In genomic region chr8:3467006-3467885, GRCm38 (mm10) we compare ENCODE assay signal across 8 mouse cellular contexts. TPM values are rescaled to one million over a fixed set of nuclear protein-coding genes. Genes with fewer than 3 reads are reported as not detected.
A peak's percentile ranks its signal among the peaks of the same experiment; 100 is the strongest.
DNase-seq lines count a peak whose midpoint lies in the region; ATAC-seq and TF ChIP-seq lines count a peak whose summit lies in the region.

TSS of gene Pex11g (minus strand) at chr8:3467680.

- H3K4me3 ChIP-seq in CH12.LX (replicated peaks in 1 of 3; ENCODE audit: low read depth in 2 of 3, low read length in 2 of 3, poor library complexity in 1 of 3) = peak within 1 kb of the TSS; percentile 47 to 70 (median 63)
- peak within 1 kb of the TSS; percentile 42 for H3K4me3 ChIP-seq in forebrain, embryonic 11.5 days (ENCODE audit: low read depth, low read length)
- H3K4me3 ChIP-seq in heart, embryonic 16.5 days (ENCODE audit: low read length) = peak within 1 kb of the TSS; percentile 71
- H3K4me3 ChIP-seq in liver, embryonic 15.5 days (replicated peaks) = peak within 1 kb of the TSS; percentile 63
- peak within 1 kb of the TSS; percentile 38 for H3K4me3 ChIP-seq in neural tube, embryonic 12.5 days

- TF ChIP-seq RAD21 in CH12.LX (IDR thresholded peaks at IDR 0.05; ENCODE audit: low read depth, low read length) = no peak

- dilution Hi-C loops in CH12.LX (cut with MboI; ENCODE audit: extremely low pct_ligation_motif_present, extremely low pct_unique_long_range_greater_than_20kb, low sequenced_read_pairs) = no loop called here

- peak; percentile 95 for DNase-seq in CH12.LX (ENCODE audit: extremely low read depth)
- peak; percentile 91 for DNase-seq in c-Kit-positive CD71-positive TER-119-negative erythroid progenitor cells, embryonic 14.5 days (ENCODE audit: low read depth)
- peak; percentile 99 for DNase-seq in forebrain, embryonic 11.5 days (ENCODE audit: low spot score)
- DNase-seq in kidney, postnatal 36 days = peak; percentile 100
- peak; percentile 65 for DNase-seq in telencephalon, adult 2 months (ENCODE audit: low read depth, low spot score)

- in situ Hi-C loops in CH12.LX (cut with MboI; ENCODE audit: low pct_ligation_motif_present, low pct_unique_long_range_greater_than_20kb, low sequenced_read_pairs) = loop anchor here (10.0 kb wide), 1 partner anchor 208 kb away; the partner anchor contains the start of genes Fcor and Trappc5

- H3K4me1 ChIP-seq in CH12.LX (ENCODE audit: control insufficient read depth in 1 of 2, insufficient read depth in 2 of 2) = peaks cover 3 to 12% of the 10 kb centered on the region in 2 experiments; a peak in 2 of 4 replicates
- no peaks in the 10 kb centered on the region; the same call in 1 of the 2 replicates for H3K4me1 ChIP-seq in forebrain, embryonic 11.5 days (replicated peaks; ENCODE audit: control insufficient read depth, insufficient read depth, low read length)
- peaks cover 4% of the 10 kb centered on the region for H3K4me1 ChIP-seq in heart, embryonic 16.5 days (ENCODE audit: control insufficient read depth, insufficient read depth, low read length)
- peaks cover 15% of the 10 kb centered on the region for H3K4me1 ChIP-seq in liver, embryonic 15.5 days (replicated peaks)
- H3K4me1 ChIP-seq in neural tube, embryonic 12.5 days = peaks cover 5% of the 10 kb centered on the region; the same call in 1 of the 2 replicates

- TF ChIP-seq EP300 in CH12.LX (IDR thresholded peaks at IDR 0.05; ENCODE audit: low read length) = no peak

- peak within 1 kb of the TSS; percentile 52 for H3K4me2 ChIP-seq in CH12.LX (ENCODE audit: insufficient read depth, low read depth, poor library complexity, severe bottlenecking)
- H3K4me2 ChIP-seq in forebrain, embryonic 11.5 days (ENCODE audit: low read depth, low read length, severe bottlenecking) = peak within 1 kb of the TSS; percentile 66
- peak within 1 kb of the TSS; percentile 83 for H3K4me2 ChIP-seq in heart, embryonic 16.5 days (ENCODE audit: low read depth, low read length)
- peak within 1 kb of the TSS; percentile 85 for H3K4me2 ChIP-seq in liver, embryonic 15.5 days
- H3K4me2 ChIP-seq in neural tube, embryonic 12.5 days (replicated peaks) = peak within 1 kb of the TSS; percentile 64

- TF ChIP-seq CTCF in CH12.LX (conservative IDR thresholded peaks at IDR 0.05 in 1 of 2, IDR thresholded peaks at IDR 0.05 in 1 of 2; ENCODE audit: low read depth in 2 of 2, low read length in 2 of 2) = no peak

- H3K27ac ChIP-seq in CH12.LX (ENCODE audit: insufficient read depth, low read depth) = no peak within 1 kb of the TSS
- H3K27ac ChIP-seq in forebrain, embryonic 11.5 days (ENCODE audit: low read depth, low read length) = peak within 1 kb of the TSS; percentile 70
- H3K27ac ChIP-seq in heart, embryonic 16.5 days (ENCODE audit: low read length) = peak within 1 kb of the TSS; percentile 79
- H3K27ac ChIP-seq in liver, embryonic 15.5 days (replicated peaks) = peak within 1 kb of the TSS; percentile 62; the same call in 1 of the 2 replicates
- H3K27ac ChIP-seq in neural tube, embryonic 12.5 days = peak within 1 kb of the TSS; percentile 60; the same call in 1 of the 2 replicates

- H3K27me3 ChIP-seq in CH12.LX (replicated peaks) = no peaks in the 10 kb centered on the region
- no peaks in the 10 kb centered on the region for H3K27me3 ChIP-seq in forebrain, embryonic 11.5 days (ENCODE audit: control insufficient read depth, insufficient read depth, low read length)
- H3K27me3 ChIP-seq in heart, embryonic 16.5 days (ENCODE audit: control insufficient read depth, insufficient read depth, low read length) = no peaks in the 10 kb centered on the region
- no peaks in the 10 kb centered on the region for H3K27me3 ChIP-seq in liver, embryonic 15.5 days
- no peaks in the 10 kb centered on the region for H3K27me3 ChIP-seq in neural tube, embryonic 12.5 days (replicated peaks)

- peak within 1 kb of the TSS; percentile 46; the same call in 1 of the 2 replicates for H3K9ac ChIP-seq in CH12.LX (ENCODE audit: insufficient read depth, low read depth)
- H3K9ac ChIP-seq in forebrain, embryonic 11.5 days (ENCODE audit: low read length) = peak within 1 kb of the TSS; percentile 77
- H3K9ac ChIP-seq in heart, embryonic 16.5 days (ENCODE audit: low read length) = peak within 1 kb of the TSS; percentile 78
- H3K9ac ChIP-seq in liver, embryonic 15.5 days = peak within 1 kb of the TSS; percentile 63
- peak within 1 kb of the TSS; percentile 58 for H3K9ac ChIP-seq in neural tube, embryonic 12.5 days

- no peaks in the 10 kb centered on the region for H3K79me2 ChIP-seq in CH12.LX (replicated peaks; ENCODE audit: control insufficient read depth, extremely low read depth, insufficient read depth, poor library complexity, severe bottlenecking)

- H3K9me3 ChIP-seq in CH12.LX (replicated peaks; ENCODE audit: low read length) = no peaks in the 10 kb centered on the region
- H3K9me3 ChIP-seq in forebrain, embryonic 11.5 days (ENCODE audit: control insufficient read depth, low read length) = no peaks in the 10 kb centered on the region
- H3K9me3 ChIP-seq in heart, embryonic 16.5 days (replicated peaks; ENCODE audit: control insufficient read depth, low read length) = no peaks in the 10 kb centered on the region
- no peaks in the 10 kb centered on the region for H3K9me3 ChIP-seq in liver, embryonic 15.5 days (replicated peaks)
- H3K9me3 ChIP-seq in neural tube, embryonic 12.5 days = no peaks in the 10 kb centered on the region

- ATAC-seq in forebrain, embryonic 11.5 days (replicated peaks; ENCODE audit: low FRiP score) = peak; percentile 96
- peak; percentile 94 for ATAC-seq in heart, embryonic 16.5 days (replicated peaks; ENCODE audit: extremely low read depth, insufficient read depth, low FRiP score)
- peak; percentile 86 for ATAC-seq in liver, embryonic 15.5 days (ENCODE audit: insufficient read depth)
- peak; percentile 89 for ATAC-seq in neural tube, embryonic 12.5 days (ENCODE audit: low FRiP score, low read depth)

- WGBS in forebrain, embryonic 11.5 days = 10% methylated on average over 32 of the region's 32 CpGs
- 6% methylated on average over 32 of the region's 32 CpGs for WGBS in heart, embryonic 16.5 days
- WGBS in liver, embryonic 15.5 days (ENCODE audit: insufficient replicate concordance) = 6% methylated on average over 32 of the region's 32 CpGs
- 9% methylated on average over 32 of the region's 32 CpGs for WGBS in neural tube, embryonic 12.5 days

- peak; percentile 87 for TF ChIP-seq POLR2A in CH12.LX (IDR thresholded peaks at IDR 0.05; ENCODE audit: low read depth, low read length)

- H3K36me3 ChIP-seq in CH12.LX (replicated peaks in 1 of 2; ENCODE audit: control insufficient read depth in 1 of 2, insufficient read depth in 1 of 2, low read length in 1 of 2) = peaks cover 0 to 15% of the 10 kb centered on the region in 2 experiments
- no peaks in the 10 kb centered on the region for H3K36me3 ChIP-seq in forebrain, embryonic 11.5 days (ENCODE audit: control insufficient read depth, insufficient read depth, low read length)
- no peaks in the 10 kb centered on the region for H3K36me3 ChIP-seq in heart, embryonic 16.5 days (ENCODE audit: control insufficient read depth, insufficient read depth)
- H3K36me3 ChIP-seq in liver, embryonic 15.5 days (replicated peaks) = no peaks in the 10 kb centered on the region
- H3K36me3 ChIP-seq in neural tube, embryonic 12.5 days = no peaks in the 10 kb centered on the region

TF ChIP-seq in CH12.LX, 34 proteins besides CTCF, POLR2A, EP300 and RAD21:
- no peak for TF ChIP-seq MEF2A (IDR thresholded peaks at IDR 0.05; ENCODE audit: borderline replicate concordance, low read depth, low read length)
- no peak for TF ChIP-seq ZKSCAN1 (IDR thresholded peaks at IDR 0.05; ENCODE audit: borderline replicate concordance, low read depth, low read length)
- no peak for TF ChIP-seq RCOR1 (conservative IDR thresholded peaks at IDR 0.05; ENCODE audit: low read depth, low read length)
- peak; percentile 70 for TF ChIP-seq ELF1 (IDR thresholded peaks at IDR 0.05; ENCODE audit: low read depth, low read length)
- no peak for TF ChIP-seq CHD1 (IDR thresholded peaks at IDR 0.05; ENCODE audit: low read depth, low read length)
- peak; percentile 67; the same call in 1 of the 2 replicates for TF ChIP-seq TBP (conservative IDR thresholded peaks at IDR 0.05; ENCODE audit: low read depth, low read length)
- 0 out of 2 replicates have a peak, but pooled peaks have one; percentile 47 for TF ChIP-seq POLR2AphosphoS2 (IDR thresholded peaks at IDR 0.05; ENCODE audit: low read depth, low read length)
- no peak for TF ChIP-seq MAZ (IDR thresholded peaks at IDR 0.05; ENCODE audit: low read depth, low read length)
- no peak; the same call in 1 of the 2 replicates for TF ChIP-seq MXI1 (IDR thresholded peaks at IDR 0.05; ENCODE audit: low read depth, low read length)
- TF ChIP-seq MYC (IDR thresholded peaks at IDR 0.05; ENCODE audit: low read depth, low read length) = no peak
- TF ChIP-seq HCFC1 (IDR thresholded peaks at IDR 0.05; ENCODE audit: low read depth, low read length) = peak; percentile 26
- TF ChIP-seq TCF12 (IDR thresholded peaks at IDR 0.05; ENCODE audit: low read depth, low read length) = no peak
- no peak for TF ChIP-seq E2F4 (IDR thresholded peaks at IDR 0.05; ENCODE audit: insufficient replicate concordance, low read depth, low read length)
- peak; percentile 91 for TF ChIP-seq NRF1 (IDR thresholded peaks at IDR 0.05; ENCODE audit: low read depth, low read length)
- TF ChIP-seq KAT2A (IDR thresholded peaks at IDR 0.05; ENCODE audit: insufficient replicate concordance, low read length) = no peak
TF ChIP-seq in CH12.LX: peak in this region for 5.

RNA-seq across cellular contexts. Expression of gene Pex11g, which starts in this region (rescaled TPM):
- 4.9 and 5.9 TPM in 2 replicates for total RNA-seq in CH12.LX (2012; rRNA removed)
- 1.3 and 2.4 TPM in 2 replicates for total RNA-seq in CH12.LX (2014; rRNA removed)
- 1.9 and 2.7 TPM in 2 replicates for polyA plus RNA-seq in CH12.LX (2012; ENCODE audit: insufficient read length, low read depth)
- polyA plus RNA-seq in forebrain, embryonic 11.5 days (2014; fragmentation: Nextera tagmentation; extraction: Ambion mirVana) = 2.9 and 3.8 TPM in 2 replicates
- polyA plus RNA-seq in heart, embryonic 16.5 days (2015; fragmentation: Nextera tagmentation; extraction: Ambion mirVana) = 5.3 and 6.2 TPM in 2 replicates
- polyA plus RNA-seq in liver, embryonic 15.5 days (2015; fragmentation: Nextera tagmentation; extraction: Ambion mirVana) = 6.7 and 8.0 TPM in 2 replicates
- polyA plus RNA-seq in neural tube, embryonic 12.5 days (2016; fragmentation: Nextera tagmentation; extraction: Ambion mirVana) = 3.4 and 4.2 TPM in 2 replicates
